Mouse (Mus musculus) lung, postnatal 0 days (tissue): ENCODE measurements around the gene Dkk3. TPM values are rescaled to one million over a fixed set of nuclear protein-coding genes. Genes with fewer than 3 reads are reported as not detected.

Source experiments
- ATAC-seq: fragments of 200-750 bp; cut with Nextera tagmentation; 2 replicates; pipeline ENCODE4 v1.8.0; 2017; ENCODE audit warnings: moderate library complexity
- DNase-seq: peaks from one replicate; pipeline ENCODE4 v3.0.0-alpha.2; 2016; ENCODE audit warnings: low spot score
- H3K27ac ChIP-seq: fragments of 300-500 bp; sonication (generic); 2 replicates; pipeline ENCODE4 v1.5.1; 2014; ENCODE audit warnings: antibody characterized with exemption, mild to moderate bottlenecking, low read length, mixed read lengths
- H3K27me3 ChIP-seq: fragments of 300-500 bp; sonication (generic); replicated peaks from 2 replicates; pipeline ENCODE4 v1.6.1; 2014; ENCODE audit warnings: low read length, mixed read lengths; ENCODE audit not compliant: insufficient read depth
- H3K36me3 ChIP-seq: fragments of 300-500 bp; sonication (generic); 2 replicates; pipeline ENCODE4 v1.6.1; 2014; ENCODE audit warnings: low read length, mixed read lengths; ENCODE audit not compliant: insufficient read depth
- H3K4me1 ChIP-seq: fragments of 300-500 bp; sonication (generic); 2 replicates; pipeline ENCODE4 v1.6.1; 2014; ENCODE audit warnings: antibody characterized with exemption, low read depth, low read length, mixed read lengths; ENCODE audit not compliant: insufficient read depth
- H3K4me2 ChIP-seq: fragments of 300-500 bp; sonication (generic); replicated peaks from 2 replicates; pipeline ENCODE4 v1.6.1; 2014; ENCODE audit warnings: low read depth, mild to moderate bottlenecking, low read length, moderate library complexity, mixed read lengths
- H3K4me3 ChIP-seq: fragments of 300-500 bp; sonication (generic); 2 replicates; pipeline ENCODE4 v1.5.1; 2014; ENCODE audit warnings: low read depth, low read length
- H3K9ac ChIP-seq: fragments of 300-500 bp; sonication (generic); replicated peaks from 2 replicates; pipeline ENCODE4 v1.6.1; 2014; ENCODE audit warnings: low read depth, mild to moderate bottlenecking
- H3K9me3 ChIP-seq: fragments of 300-500 bp; sonication (generic); 2 replicates; pipeline ENCODE4 v1.6.1; 2016; ENCODE audit warnings: low read length, mixed read lengths
- CTCF ChIP-seq: IDR thresholded peaks from 2 replicates; pipeline ENCODE4 v1.5.1; 2016; ENCODE audit warnings: antibody characterized with exemption, mild to moderate bottlenecking
- EP300 ChIP-seq: IDR thresholded peaks from 2 replicates; pipeline ENCODE4 v1.6.1; 2016; ENCODE audit warnings: antibody characterized with exemption, mild to moderate bottlenecking, control low read depth
- WGBS: fragments of 180-500 bp; shearing (Covaris S2); extraction: QIAGEN DNeasy Blood & Tissue Kit; methylation state at CpG from one replicate; pipeline ENCODE4 v1.1.7; 2014; 5-methylcytosine and 5-hydroxymethylcytosine counted together
- polyA plus RNA-seq: library from polyadenylated mRNA; unstranded; fragments of >200 nt; fragmentation: Nextera tagmentation; extraction: Ambion mirVana; gene quantifications from 2 replicates; pipeline ENCODE4 v1.2.1, GENCODE M21; 2015

The Dkk3 gene
- polyA plus RNA-seq: 82.5 and 88.3 TPM in 2 replicates

DNA sequence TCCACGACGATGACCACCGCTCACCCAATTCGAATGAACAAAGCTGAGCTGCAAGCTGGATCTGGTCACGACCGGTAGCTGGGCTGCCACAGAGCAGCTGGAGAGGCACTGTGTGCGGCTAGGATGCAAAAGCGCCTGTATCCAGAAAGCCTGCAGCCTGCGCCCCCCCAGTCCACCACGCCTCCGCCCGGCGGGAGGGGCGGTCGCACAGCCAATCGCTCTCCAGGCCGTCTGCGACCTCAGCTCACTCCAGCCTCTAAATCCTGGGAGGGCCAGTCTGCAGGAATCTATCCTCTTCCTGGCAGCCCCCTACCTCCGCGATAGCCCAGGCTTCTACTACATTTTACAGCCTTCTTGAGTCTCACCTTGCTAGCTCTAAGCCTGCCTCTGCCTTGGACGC, at the start of gene Dkk3:
TSS of gene Dkk3 (minus strand) at position 116 of the 400 bp plus-strand sequence.
- Histone ChIP-seq H3K27me3 (0 out of 2 replicates have a peak, but pooled peaks cover 13% of the 10 kb centered on the region), H3K36me3 (no peaks in the 10 kb centered on the region), H3K27ac (peak within 1 kb of the TSS; percentile 28), H3K9ac (peak within 1 kb of the TSS; percentile 29), H3K4me3 (peak within 1 kb of the TSS; percentile 44), H3K4me2 (peak within 1 kb of the TSS; percentile 55), H3K4me1 (peaks cover 9% of the 10 kb centered on the region), H3K9me3 (no peaks in the 10 kb centered on the region)
- ATAC-seq (peak; percentile 58), DNase-seq (peak; percentile 46)
- WGBS: 8% methylated on average over 17 of the region's 21 CpGs
- no peak for TF ChIP-seq EP300
- no peak for TF ChIP-seq CTCF

DNA sequence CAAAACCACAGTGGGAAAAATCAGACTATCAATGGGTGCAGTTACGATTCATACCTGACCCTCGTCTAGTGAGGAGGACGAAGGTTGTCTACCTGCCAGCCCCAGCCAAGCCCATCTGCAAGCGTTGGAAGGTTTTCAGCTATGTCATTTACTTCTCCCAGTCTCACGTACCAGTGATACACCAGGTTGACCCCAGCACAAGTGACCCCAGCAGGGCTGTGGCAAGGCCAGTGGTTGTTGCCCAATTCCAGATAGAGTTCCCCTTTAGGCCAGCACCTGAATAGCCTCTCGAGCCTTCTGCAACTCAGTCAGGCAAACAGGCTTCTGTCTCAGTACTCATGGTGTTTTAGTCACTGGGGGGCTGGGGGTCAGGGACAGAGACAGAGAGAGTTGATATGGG, 48.9 kb upstream of the Dkk3 start:
- no peak for ATAC-seq
- H3K9ac ChIP-seq: no peak overlapping the region
- 0 out of 2 replicates have a peak overlapping the region, but pooled peaks have one; percentile 55 for H3K27ac ChIP-seq
- no peak for DNase-seq
- TF ChIP-seq EP300 (no peak), CTCF (no peak)
- 88% methylated on average over 6 of the region's 6 CpGs for WGBS
- no peaks in the 10 kb centered on the region for H3K4me1 ChIP-seq
- H3K27me3 ChIP-seq: no peaks in the 10 kb centered on the region
- H3K4me3 ChIP-seq: no peak overlapping the region
- no peaks in the 10 kb centered on the region for H3K36me3 ChIP-seq
- H3K9me3 ChIP-seq: no peaks in the 10 kb centered on the region
- H3K4me2 ChIP-seq: no peak overlapping the region

DNA sequence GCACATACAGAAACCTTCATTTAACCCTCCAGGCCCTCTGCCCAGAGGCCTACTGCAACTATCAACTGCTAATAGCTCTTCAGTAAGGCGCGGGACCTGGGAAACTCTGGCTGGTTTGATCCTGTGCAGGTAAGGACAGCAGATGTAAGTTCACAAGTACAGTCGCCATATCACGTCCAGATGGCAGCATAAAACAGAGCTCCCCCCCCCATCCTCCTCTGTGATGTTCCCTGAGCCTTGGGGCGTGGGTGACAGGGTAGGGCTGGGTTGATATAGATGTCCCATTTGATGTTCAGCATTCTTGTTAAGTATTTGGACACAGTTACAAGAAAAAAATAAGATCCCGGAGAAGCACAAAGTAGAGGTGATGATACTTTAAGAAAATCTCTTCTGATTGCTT, 46.7 kb upstream of the Dkk3 start:
- Histone ChIP-seq H3K9me3 (no peaks in the 10 kb centered on the region), H3K27ac (no peak overlapping the region), H3K27me3 (no peaks in the 10 kb centered on the region), H3K9ac (no peak overlapping the region), H3K4me1 (no peaks in the 10 kb centered on the region), H3K36me3 (no peaks in the 10 kb centered on the region), H3K4me2 (no peak overlapping the region), H3K4me3 (no peak overlapping the region)
- no peak for ATAC-seq
- 89% methylated on average over 6 of the region's 6 CpGs for WGBS
- DNase-seq: no peak
- TF ChIP-seq EP300 (no peak), CTCF (no peak)

DNA sequence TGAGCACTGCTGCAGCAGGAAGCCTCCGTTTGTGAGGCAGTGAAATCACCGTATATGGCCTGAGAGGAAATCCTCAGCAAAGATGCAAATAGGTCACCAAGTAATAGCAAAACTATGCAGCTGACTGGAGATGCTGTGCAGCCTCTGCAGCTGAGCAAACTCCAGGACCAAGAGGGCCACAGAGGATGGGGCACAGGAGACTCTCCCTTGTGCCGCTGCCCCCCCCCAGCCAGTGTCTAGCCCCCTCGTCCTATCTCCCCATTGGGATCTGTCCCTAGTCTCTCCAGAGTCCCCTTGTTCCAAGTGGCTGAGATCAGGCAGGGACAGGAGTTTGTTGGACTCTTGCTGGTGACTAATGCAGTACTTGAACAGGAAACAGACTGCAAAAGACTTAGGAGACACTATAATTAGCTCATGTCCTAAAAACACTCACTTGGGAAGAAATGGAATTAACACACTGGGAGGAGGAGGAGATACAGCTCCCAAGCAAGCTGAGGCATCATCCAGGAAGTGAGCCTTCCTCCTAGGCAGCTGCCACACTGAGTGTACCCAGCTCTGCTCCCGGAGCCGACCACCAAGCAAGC, 45.6 kb upstream of the Dkk3 start:
- no peak overlapping the region for H3K9ac ChIP-seq

DNA sequence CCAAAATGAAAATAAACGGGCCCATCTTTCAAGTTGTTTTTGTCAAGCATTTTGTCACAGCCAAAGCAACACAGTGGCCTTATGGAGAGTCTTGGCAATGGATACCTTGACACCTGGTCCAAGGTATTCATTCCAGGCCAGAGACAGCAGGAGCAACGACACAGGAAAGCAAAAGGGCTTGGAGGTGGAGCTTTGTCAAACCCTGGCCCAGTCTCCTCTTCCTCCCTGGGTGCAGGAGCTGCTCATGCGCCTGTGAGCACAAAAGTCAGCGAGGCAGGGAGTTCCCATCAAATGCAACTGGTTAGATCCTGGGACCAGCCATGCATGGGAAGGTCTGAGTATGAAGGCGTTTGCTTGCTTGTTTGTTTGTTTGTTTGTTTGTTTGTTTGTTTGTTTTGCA, 45.1 kb upstream of the Dkk3 start:
- no peak for TF ChIP-seq EP300
- TF ChIP-seq CTCF: no peak
- no peak overlapping the region for H3K9ac ChIP-seq
- H3K27ac ChIP-seq: no peak overlapping the region
- no peaks in the 10 kb centered on the region for H3K9me3 ChIP-seq
- no peaks in the 10 kb centered on the region for H3K36me3 ChIP-seq
- no peak overlapping the region for H3K4me3 ChIP-seq
- H3K27me3 ChIP-seq: no peaks in the 10 kb centered on the region
- no peak overlapping the region for H3K4me2 ChIP-seq
- no peaks in the 10 kb centered on the region for H3K4me1 ChIP-seq
- DNase-seq: no peak
- ATAC-seq: no peak
- 63% methylated on average over 5 of the region's 5 CpGs for WGBS

More for the DNA sequence above, 45.6 kb upstream of the Dkk3 start:
- H3K27ac ChIP-seq: no peak overlapping the region
- no peaks in the 10 kb centered on the region for H3K27me3 ChIP-seq
- WGBS: 18% methylated on average over 6 of the region's 6 CpGs
- TF ChIP-seq EP300 (no peak), CTCF (no peak)
- H3K9me3 ChIP-seq: no peaks in the 10 kb centered on the region
- H3K4me1 ChIP-seq: no peaks in the 10 kb centered on the region
- peak; percentile 46 for ATAC-seq
- no peak overlapping the region for H3K4me2 ChIP-seq
- no peaks in the 10 kb centered on the region for H3K36me3 ChIP-seq
- no peak overlapping the region for H3K4me3 ChIP-seq
- peak; percentile 38 for DNase-seq

DNA sequence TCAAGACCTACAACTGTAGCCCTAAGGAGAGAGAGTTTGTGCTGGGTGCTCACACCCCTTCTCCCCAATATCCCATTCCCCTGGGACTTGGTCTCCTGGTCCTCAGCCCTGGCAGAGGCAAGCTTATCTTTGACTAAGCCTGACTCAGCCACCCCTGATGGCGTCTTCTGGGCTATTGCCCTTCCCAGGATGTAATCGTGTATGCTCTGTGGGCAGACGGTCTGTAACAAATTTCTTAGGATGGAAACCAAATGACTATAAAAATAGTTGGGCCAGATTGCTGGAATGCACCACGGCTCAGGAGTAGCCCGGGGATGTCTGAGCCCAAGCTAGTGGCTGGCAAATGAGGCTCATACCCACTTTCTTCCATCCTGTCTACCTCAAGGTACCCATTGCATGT, 44.0 kb upstream of the Dkk3 start:
- Histone ChIP-seq H3K4me1 (no peaks in the 10 kb centered on the region), H3K27ac (no peak overlapping the region), H3K36me3 (no peaks in the 10 kb centered on the region), H3K9ac (no peak overlapping the region), H3K4me3 (no peak overlapping the region), H3K9me3 (no peaks in the 10 kb centered on the region), H3K4me2 (no peak overlapping the region), H3K27me3 (no peaks in the 10 kb centered on the region)
- DNase-seq (no peak), ATAC-seq (no peak)
- no peak for TF ChIP-seq EP300
- TF ChIP-seq CTCF: no peak
- 79% methylated on average over 5 of the region's 5 CpGs for WGBS

DNA sequence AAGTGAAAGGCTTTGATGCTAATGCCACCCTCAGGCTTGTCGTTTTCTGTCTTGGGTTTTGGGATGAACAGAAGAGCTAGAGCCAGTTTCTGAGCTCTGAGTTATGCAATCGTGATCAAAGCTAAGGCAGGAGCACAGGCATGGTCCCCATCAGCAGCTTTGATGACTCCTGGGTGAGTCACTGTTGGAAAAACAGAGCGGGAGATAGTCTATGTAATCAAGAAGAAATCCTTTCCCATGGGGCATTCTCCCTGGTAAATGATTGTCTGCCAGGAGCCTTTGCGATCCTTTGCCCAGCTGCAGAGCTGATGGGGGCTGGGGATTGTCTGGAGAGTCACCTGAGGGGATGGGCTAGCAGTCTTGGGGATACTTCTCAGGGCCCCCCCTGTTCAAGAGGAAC, 43.3 kb upstream of the Dkk3 start:
- Histone ChIP-seq H3K4me3 (no peak overlapping the region), H3K27me3 (no peaks in the 10 kb centered on the region), H3K9ac (no peak overlapping the region), H3K4me1 (no peaks in the 10 kb centered on the region), H3K36me3 (no peaks in the 10 kb centered on the region), H3K9me3 (no peaks in the 10 kb centered on the region), H3K27ac (no peak overlapping the region), H3K4me2 (no peak overlapping the region)
- TF ChIP-seq CTCF (no peak), EP300 (no peak)
- 38% methylated on average over 4 of the region's 4 CpGs for WGBS
- ATAC-seq (no peak), DNase-seq (no peak)
